Mouse (Mus musculus): Measurements from ENCODE around the gene Cerk. TPM values are rescaled to one million over a fixed set of nuclear protein-coding genes. Genes with fewer than 3 reads are reported as not detected.

Gene Cerk
- polyA plus RNA-seq, 1 experiment from 2014 or later = 12.1 TPM

GRCm38 (mm10) chr15:86090578-86090977, 95.4 kb downstream of the Cerk start:
- Histone ChIP-seq H3K36me3 (no peaks in the 10 kb centered on the region), H3K4me2 (no peak overlapping the region), H3K9ac (no peak overlapping the region), H3K9me3 (no peaks in the 10 kb centered on the region), H3K4me1 (peaks cover 80% of the 10 kb centered on the region), H3K27me3 (replicated peaks) (no peaks in the 10 kb centered on the region), H3K27ac (peak overlapping the region; percentile 80), H3K4me3 (replicated peaks) (no peak overlapping the region)
- 88% methylated on average over 8 of the region's 8 CpGs for WGBS
- ATAC-seq (ENCODE audit: insufficient read depth, low FRiP score, low read depth) = no peak

GRCm38 (mm10) chr15:86089991-86090529, 95.9 kb downstream of the Cerk start:
- Histone ChIP-seq H3K27ac (peak overlapping the region; percentile 80), H3K27me3 (replicated peaks) (no peaks in the 10 kb centered on the region), H3K4me2 (no peak overlapping the region), H3K4me3 (replicated peaks) (no peak overlapping the region), H3K36me3 (no peaks in the 10 kb centered on the region), H3K9ac (no peak overlapping the region), H3K9me3 (no peaks in the 10 kb centered on the region), H3K4me1 (peaks cover 84% of the 10 kb centered on the region)
- 36% methylated on average over 11 of the region's 11 CpGs for WGBS
- peak; percentile 12; the same call in 1 of the 2 replicates for ATAC-seq (ENCODE audit: insufficient read depth, low FRiP score, low read depth)

Other genes starting within 250 kb of the Cerk start
- gene Celsr1, start 152.4 kb downstream of the Cerk start, polyA plus RNA-seq (2015; fragmentation: Nextera tagmentation; extraction: Ambion mirVana) = 3.1 and 3.2 TPM in 2 replicates
- 13.8 and 15.2 TPM in 2 replicates for gene Gramd4, start 128.4 kb downstream of the Cerk start, polyA plus RNA-seq (2015; fragmentation: Nextera tagmentation; extraction: Ambion mirVana)
- gene Tbc1d22a, start 28.3 kb upstream of the Cerk start, polyA plus RNA-seq (2015; fragmentation: Nextera tagmentation; extraction: Ambion mirVana) = 10.4 TPM in 2 replicates